Comparison of ENCODE assay signal across 10 mouse cellular contexts in the genomic region with DNA sequence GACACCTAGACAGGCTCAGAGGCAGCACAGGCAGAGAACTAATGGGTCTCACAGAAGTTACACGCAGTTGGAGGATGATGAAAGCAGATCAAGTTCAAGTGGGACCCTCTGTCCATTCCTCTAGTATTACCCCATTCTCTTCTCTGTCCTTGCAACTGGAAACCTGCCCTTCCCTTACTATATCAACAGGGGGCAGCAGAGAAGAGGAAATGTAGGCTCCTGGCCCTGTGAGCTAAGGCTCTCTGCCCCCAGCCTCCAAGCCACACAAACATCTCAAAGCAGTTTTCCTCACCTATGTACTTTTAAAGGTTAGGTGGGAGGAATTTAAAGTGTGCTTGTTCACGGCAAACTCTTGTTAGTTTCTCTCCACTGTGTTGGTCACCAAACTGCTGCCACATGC. TPM values are rescaled to one million over a fixed set of nuclear protein-coding genes. Genes with fewer than 3 reads are reported as not detected.
DNase-seq lines count a peak whose midpoint lies in the region; ATAC-seq lines count a peak whose summit lies in the region.
"Had no signal": no experiment of that assay in that cellular context is flagged by ENCODE, and none has a peak within 500 bp of the region (broad histone marks: within the 10 kb centered on the region; RNA-seq: fewer than 3 reads in every experiment).

No protein-coding gene starts in this region.

- H3K4me3 ChIP-seq in forebrain, embryonic 16.5 days (replicated peaks; ENCODE audit: low read length): no peak overlapping the region
- H3K4me3 ChIP-seq in forebrain, embryonic 11.5 days (ENCODE audit: low read depth, low read length): no peak overlapping the region
- H3K4me3 ChIP-seq: heart, embryonic 13.5 days had no signal

- no peak overlapping the region for H3K9ac ChIP-seq in forebrain, embryonic 16.5 days (replicated peaks; ENCODE audit: low read depth, low read length)
- no peak overlapping the region for H3K9ac ChIP-seq in forebrain, embryonic 11.5 days (ENCODE audit: low read length)
- H3K9ac ChIP-seq: heart, embryonic 13.5 days had no signal

- H3K27me3 ChIP-seq in forebrain, embryonic 16.5 days (replicated peaks; ENCODE audit: control insufficient read depth, insufficient read depth, low read length): no peaks in the 10 kb centered on the region
- H3K27me3 ChIP-seq in forebrain, embryonic 11.5 days (ENCODE audit: control insufficient read depth, insufficient read depth, low read length): no peaks in the 10 kb centered on the region
- H3K27me3 ChIP-seq: heart, embryonic 13.5 days had no signal

- 0 out of 2 replicates have a peak, but pooled peaks have one; percentile 40 for ATAC-seq in forebrain, embryonic 16.5 days
- ATAC-seq in forebrain, embryonic 11.5 days (replicated peaks; ENCODE audit: low FRiP score): no peak

- no peak overlapping the region for H3K27ac ChIP-seq in forebrain, embryonic 16.5 days (ENCODE audit: low read length)
- H3K27ac ChIP-seq in forebrain, embryonic 11.5 days (ENCODE audit: low read depth, low read length): no peak overlapping the region
- H3K27ac ChIP-seq: heart, embryonic 13.5 days; macrophage had no signal

- 69% methylated on average over 2 of the region's 2 CpGs for WGBS in forebrain, embryonic 16.5 days
- WGBS in forebrain, embryonic 11.5 days: 65% methylated on average over 2 of the region's 2 CpGs

- no peak overlapping the region for H3K4me2 ChIP-seq in forebrain, embryonic 16.5 days (ENCODE audit: low read length)
- no peak overlapping the region for H3K4me2 ChIP-seq in forebrain, embryonic 11.5 days (ENCODE audit: low read depth, low read length, severe bottlenecking)
- H3K4me2 ChIP-seq: heart, embryonic 13.5 days had no signal

- peaks cover 5% of the 10 kb centered on the region; the same call in 1 of the 2 replicates for H3K9me3 ChIP-seq in forebrain, embryonic 16.5 days (ENCODE audit: control insufficient read depth, low read length)
- no peaks in the 10 kb centered on the region; the same call in 1 of the 2 replicates for H3K9me3 ChIP-seq in forebrain, embryonic 11.5 days (ENCODE audit: control insufficient read depth, low read length)

- H3K4me1 ChIP-seq in forebrain, embryonic 16.5 days (replicated peaks; ENCODE audit: control insufficient read depth, insufficient read depth, low read length): no peaks in the 10 kb centered on the region
- peaks cover 2% of the 10 kb centered on the region; the same call in 1 of the 2 replicates for H3K4me1 ChIP-seq in forebrain, embryonic 11.5 days (replicated peaks; ENCODE audit: control insufficient read depth, insufficient read depth, low read length)
- H3K4me1 ChIP-seq: heart, embryonic 13.5 days had no signal

- no peak for DNase-seq in forebrain, embryonic 11.5 days (ENCODE audit: low spot score)
- DNase-seq in retina, postnatal 1 day: peak; percentile 20
- DNase-seq in retina, embryonic 14.5 days (ENCODE audit: low spot score): no peak
- peak; percentile 26 to 55 for DNase-seq in cerebellum, postnatal 25 days
- DNase-seq in layer of hippocampus, postnatal 10 days (ENCODE audit: low spot score in 2 of 2): peak; percentile 27 to 43
- DNase-seq in urinary bladder, adult 2 months (ENCODE audit: low spot score): no peak
- no peak for DNase-seq in natural killer cell, adult 2 months (ENCODE audit: low spot score in 2 of 2)

- H3K36me3 ChIP-seq in forebrain, embryonic 16.5 days (ENCODE audit: control insufficient read depth, insufficient read depth): no peaks in the 10 kb centered on the region
- no peaks in the 10 kb centered on the region for H3K36me3 ChIP-seq in forebrain, embryonic 11.5 days (ENCODE audit: control insufficient read depth, insufficient read depth, low read length)
- H3K36me3 ChIP-seq: heart, embryonic 13.5 days had no signal

RNA-seq across cellular contexts. Expression of a gene that starts 26.0 kb away (rescaled TPM):
- polyA plus RNA-seq in forebrain, embryonic 16.5 days (2015; fragmentation: Nextera tagmentation; extraction: Ambion mirVana): 4.2 and 5.0 TPM in 2 replicates
- 2.2 and 2.4 TPM in 2 replicates for polyA plus RNA-seq in forebrain, embryonic 11.5 days (2014; fragmentation: Nextera tagmentation; extraction: Ambion mirVana)
- total RNA-seq in layer of hippocampus, postnatal 10 days (2021): 1 to 10 TPM; 3.5 to 4.7 TPM
- polyA plus RNA-seq in urinary bladder, adult 2 months (2012; rRNA removed): 9.4 and 12.5 TPM in 2 replicates

Comparison
In these comparisons a context has a peak if more than half of its experiments do, and no peak if none do; other contexts are left out.
1. DNase-seq: peak in retina, postnatal 1 day (single experiment), cerebellum, postnatal 25 days (2 of 2) and layer of hippocampus, postnatal 10 days (2 of 2); none in forebrain, embryonic 11.5 days (single experiment), retina, embryonic 14.5 days (single experiment), urinary bladder, adult 2 months (single experiment) and natural killer cell, adult 2 months (0 of 2).